Mouse (Mus musculus): ENCODE data around the gene Gatd1. TPM values are rescaled to one million over a fixed set of nuclear protein-coding genes. Genes with fewer than 3 reads are reported as not detected.
A peak's percentile ranks its signal among the peaks of the same experiment; 100 is the strongest.
"Not testable (repeated sequence)": the region's sequence is repeated elsewhere in the genome, so short reads cannot be mapped to it uniquely, and the experiment has no call there.

Gatd1 gene
- total RNA-seq, 1 experiment: 25.9 TPM

GRCm38 (mm10) chr7:141411667-141412066 is 2.3 kb downstream of the Gatd1 start:
- Histone ChIP-seq H3K27ac (ENCODE audit: insufficient read depth, low read depth, low read length, poor library complexity, severe bottlenecking) (no peak overlapping the region), H3K4me3 (ENCODE audit: insufficient read depth in 1 of 2, low read depth in 1 of 2, low read length in 2 of 2, poor library complexity in 1 of 2, severe bottlenecking in 1 of 2) (no peak overlapping the region), H3K9me3 (ENCODE audit: control insufficient read depth, insufficient read depth, low read depth, low read length) (no peaks in the 10 kb centered on the region), H3K9ac (ENCODE audit: insufficient read depth, low read depth, low read length, poor library complexity, severe bottlenecking) (no peak overlapping the region), H3K4me1 (ENCODE audit: control insufficient read depth in 2 of 2, insufficient read depth in 2 of 2, low read length in 2 of 2, poor library complexity in 1 of 2) (peaks cover 6 to 11% of the 10 kb centered on the region in 2 experiments; a peak in 3 of 4 replicates), H3K36me3 (ENCODE audit: control insufficient read depth, insufficient read depth, low read length, poor library complexity, severe bottlenecking) (peaks cover 12% of the 10 kb centered on the region; the same call in 1 of the 2 replicates)
- in situ Hi-C loops (cut with MboI; ENCODE audit: low sequenced_read_pairs in 2 of 2, unreplicated experiment in 2 of 2): no loop called here
- no peak for TF ChIP-seq ZNF384 (IDR thresholded peaks at IDR 0.05; ENCODE audit: low read depth, low read length)
- TF ChIP-seq MAFK (IDR thresholded peaks at IDR 0.05; ENCODE audit: insufficient read depth, low read depth, low read length): no peak
- no peak for TF ChIP-seq ZC3H11A (IDR thresholded peaks at IDR 0.05; ENCODE audit: borderline replicate concordance, low read depth, low read length)
- no peak for TF ChIP-seq CHD2 (IDR thresholded peaks at IDR 0.05; ENCODE audit: low read depth, low read length)
- no peak for TF ChIP-seq HCFC1 (IDR thresholded peaks at IDR 0.05; ENCODE audit: borderline replicate concordance, insufficient read depth, low read length)
- DNase-seq (ENCODE audit: low read depth, low spot score): no peak

- Histone ChIP-seq H3K27ac (ENCODE audit: insufficient read depth, low read depth, low read length, poor library complexity, severe bottlenecking) (no peak overlapping the region), H3K9ac (ENCODE audit: insufficient read depth, low read depth, low read length, poor library complexity, severe bottlenecking) (no peak overlapping the region)
These were observed 3.3 kb downstream of the Gatd1 start for GRCm38 (mm10) chr7:141410631-141411030.

GRCm38 (mm10) chr7:141408833-141409232 is 5.1 kb downstream of the Gatd1 start:
- Histone ChIP-seq H3K4me3 (ENCODE audit: insufficient read depth in 1 of 2, low read depth in 1 of 2, low read length in 2 of 2, poor library complexity in 1 of 2, severe bottlenecking in 1 of 2) (no peak overlapping the region), H3K27ac (ENCODE audit: insufficient read depth, low read depth, low read length, poor library complexity, severe bottlenecking) (no peak overlapping the region), H3K9ac (ENCODE audit: insufficient read depth, low read depth, low read length, poor library complexity, severe bottlenecking) (no peak overlapping the region), H3K4me1 (ENCODE audit: control insufficient read depth in 2 of 2, insufficient read depth in 2 of 2, low read length in 2 of 2, poor library complexity in 1 of 2) (peaks cover 0 to 3% of the 10 kb centered on the region in 2 experiments; a peak in 1 of 4 replicates), H3K9me3 (ENCODE audit: control insufficient read depth, insufficient read depth, low read depth, low read length) (no peaks in the 10 kb centered on the region), H3K36me3 (ENCODE audit: control insufficient read depth, insufficient read depth, low read length, poor library complexity, severe bottlenecking) (peaks cover 12% of the 10 kb centered on the region; the same call in 1 of the 2 replicates)
- DNase-seq (ENCODE audit: low read depth, low spot score): peak; percentile 85
- in situ Hi-C loops (cut with MboI; ENCODE audit: low sequenced_read_pairs in 2 of 2, unreplicated experiment in 2 of 2): no loop called here
- TF ChIP-seq HCFC1 (IDR thresholded peaks at IDR 0.05; ENCODE audit: borderline replicate concordance, insufficient read depth, low read length): no peak
- TF ChIP-seq CHD2 (IDR thresholded peaks at IDR 0.05; ENCODE audit: low read depth, low read length): no peak
- no peak for TF ChIP-seq ZC3H11A (IDR thresholded peaks at IDR 0.05; ENCODE audit: borderline replicate concordance, low read depth, low read length)
- TF ChIP-seq ZNF384 (IDR thresholded peaks at IDR 0.05; ENCODE audit: low read depth, low read length): no peak

More at GRCm38 (mm10) chr7:141410631-141411030, 3.3 kb downstream of the Gatd1 start:
- TF ChIP-seq MAFK (IDR thresholded peaks at IDR 0.05; ENCODE audit: insufficient read depth, low read depth, low read length): no peak
- no peak for TF ChIP-seq HCFC1 (IDR thresholded peaks at IDR 0.05; ENCODE audit: borderline replicate concordance, insufficient read depth, low read length)
- TF ChIP-seq CHD2 (IDR thresholded peaks at IDR 0.05; ENCODE audit: low read depth, low read length): no peak
- TF ChIP-seq ZNF384 (IDR thresholded peaks at IDR 0.05; ENCODE audit: low read depth, low read length): no peak
- no peak for TF ChIP-seq ZC3H11A (IDR thresholded peaks at IDR 0.05; ENCODE audit: borderline replicate concordance, low read depth, low read length)
- peaks cover 12% of the 10 kb centered on the region; the same call in 1 of the 2 replicates for H3K36me3 ChIP-seq (ENCODE audit: control insufficient read depth, insufficient read depth, low read length, poor library complexity, severe bottlenecking)
- H3K4me3 ChIP-seq (ENCODE audit: insufficient read depth in 1 of 2, low read depth in 1 of 2, low read length in 2 of 2, poor library complexity in 1 of 2, severe bottlenecking in 1 of 2): no peak overlapping the region
- in situ Hi-C loops (cut with MboI; ENCODE audit: low sequenced_read_pairs in 2 of 2, unreplicated experiment in 2 of 2): no loop called here
- DNase-seq (ENCODE audit: low read depth, low spot score): no peak
- peaks cover 0 to 5% of the 10 kb centered on the region in 2 experiments; a peak in 1 of 4 replicates for H3K4me1 ChIP-seq (ENCODE audit: control insufficient read depth in 2 of 2, insufficient read depth in 2 of 2, low read length in 2 of 2, poor library complexity in 1 of 2)
- H3K9me3 ChIP-seq (ENCODE audit: control insufficient read depth, insufficient read depth, low read depth, low read length): no peaks in the 10 kb centered on the region

GRCm38 (mm10) chr7:141407670-141408069 is 6.3 kb downstream of the Gatd1 start:
- DNase-seq (ENCODE audit: low read depth, low spot score); in situ Hi-C loops (cut with MboI; ENCODE audit: low sequenced_read_pairs in 2 of 2, unreplicated experiment in 2 of 2); H3K9ac ChIP-seq (ENCODE audit: insufficient read depth, low read depth, low read length, poor library complexity, severe bottlenecking); H3K27ac ChIP-seq (ENCODE audit: insufficient read depth, low read depth, low read length, poor library complexity, severe bottlenecking); H3K4me3 ChIP-seq (ENCODE audit: insufficient read depth in 1 of 2, low read depth in 1 of 2, low read length in 2 of 2, poor library complexity in 1 of 2, severe bottlenecking in 1 of 2); H3K4me1 ChIP-seq (ENCODE audit: control insufficient read depth in 2 of 2, insufficient read depth in 2 of 2, low read length in 2 of 2, poor library complexity in 1 of 2); H3K9me3 ChIP-seq (ENCODE audit: control insufficient read depth, insufficient read depth, low read depth, low read length): not testable (repeated sequence)
- peaks cover 19% of the 10 kb centered on the region for H3K36me3 ChIP-seq (ENCODE audit: control insufficient read depth, insufficient read depth, low read length, poor library complexity, severe bottlenecking)
- TF ChIP-seq MAFK (IDR thresholded peaks at IDR 0.05; ENCODE audit: insufficient read depth, low read depth, low read length): 0 out of 2 replicates have a peak, but pooled peaks have one; percentile 43

GRCm38 (mm10) chr7:141405466-141405865 is 8.5 kb downstream of the Gatd1 start:
- DNase-seq (ENCODE audit: low read depth, low spot score): no peak
- Histone ChIP-seq H3K27ac (ENCODE audit: insufficient read depth, low read depth, low read length, poor library complexity, severe bottlenecking) (no peak overlapping the region), H3K36me3 (ENCODE audit: control insufficient read depth, insufficient read depth, low read length, poor library complexity, severe bottlenecking) (peaks cover 41% of the 10 kb centered on the region), H3K4me3 (ENCODE audit: insufficient read depth in 1 of 2, low read depth in 1 of 2, low read length in 2 of 2, poor library complexity in 1 of 2, severe bottlenecking in 1 of 2) (no peak overlapping the region), H3K9me3 (ENCODE audit: control insufficient read depth, insufficient read depth, low read depth, low read length) (no peaks in the 10 kb centered on the region), H3K9ac (ENCODE audit: insufficient read depth, low read depth, low read length, poor library complexity, severe bottlenecking) (no peak overlapping the region), H3K4me1 (ENCODE audit: control insufficient read depth in 2 of 2, insufficient read depth in 2 of 2, low read length in 2 of 2, poor library complexity in 1 of 2) (peaks cover 0 to 12% of the 10 kb centered on the region in 2 experiments; a peak in 1 of 4 replicates)
- no peak for TF ChIP-seq ZC3H11A (IDR thresholded peaks at IDR 0.05; ENCODE audit: borderline replicate concordance, low read depth, low read length)
- TF ChIP-seq MAFK (IDR thresholded peaks at IDR 0.05; ENCODE audit: insufficient read depth, low read depth, low read length): no peak
- TF ChIP-seq CHD2 (IDR thresholded peaks at IDR 0.05; ENCODE audit: low read depth, low read length): no peak
- no peak for TF ChIP-seq HCFC1 (IDR thresholded peaks at IDR 0.05; ENCODE audit: borderline replicate concordance, insufficient read depth, low read length)
- no peak for TF ChIP-seq ZNF384 (IDR thresholded peaks at IDR 0.05; ENCODE audit: low read depth, low read length)
- in situ Hi-C loops (cut with MboI; ENCODE audit: low sequenced_read_pairs in 2 of 2, unreplicated experiment in 2 of 2): no loop called here
